Mouse (Mus musculus): ENCODE measurements around the gene Gm43518. TPM values are rescaled to one million over a fixed set of nuclear protein-coding genes. Genes with fewer than 3 reads are reported as not detected.

The Gm43518 gene
- polyA plus RNA-seq, 2 experiments from 2014 or later, result 3.1 to 3.7 TPM

DNA sequence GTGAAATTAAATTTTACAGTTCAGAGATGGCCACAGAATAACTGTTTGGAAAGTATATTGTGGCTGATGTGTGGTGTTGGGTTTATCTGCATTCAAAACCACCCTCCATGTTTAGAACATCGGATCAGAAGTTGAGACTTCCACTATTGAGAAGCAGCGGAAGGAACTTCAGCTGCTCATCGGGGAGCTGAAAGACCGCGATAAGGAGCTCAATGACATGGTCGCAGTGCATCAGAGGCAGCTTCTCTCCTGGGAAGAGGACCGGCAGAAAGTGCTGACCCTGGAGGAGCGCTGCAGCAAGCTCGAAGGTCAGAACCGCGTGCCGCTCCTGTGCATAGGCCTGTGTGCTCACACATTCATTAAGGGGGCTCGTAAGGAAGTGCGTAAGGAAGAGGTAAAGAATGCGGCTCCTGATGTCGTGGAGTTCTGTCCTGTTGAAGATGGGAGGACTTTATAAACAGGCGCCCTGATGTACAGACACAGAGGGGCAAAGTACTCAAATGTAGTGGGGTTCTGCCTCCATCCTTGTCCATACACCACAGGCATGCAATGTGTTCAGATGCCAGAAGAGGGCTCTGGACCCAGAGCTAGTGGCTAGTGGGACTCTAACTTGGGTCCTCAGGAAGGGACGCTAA lies 6.9 kb downstream of the Gm43518 start:
- ATAC-seq, result no peak

DNA sequence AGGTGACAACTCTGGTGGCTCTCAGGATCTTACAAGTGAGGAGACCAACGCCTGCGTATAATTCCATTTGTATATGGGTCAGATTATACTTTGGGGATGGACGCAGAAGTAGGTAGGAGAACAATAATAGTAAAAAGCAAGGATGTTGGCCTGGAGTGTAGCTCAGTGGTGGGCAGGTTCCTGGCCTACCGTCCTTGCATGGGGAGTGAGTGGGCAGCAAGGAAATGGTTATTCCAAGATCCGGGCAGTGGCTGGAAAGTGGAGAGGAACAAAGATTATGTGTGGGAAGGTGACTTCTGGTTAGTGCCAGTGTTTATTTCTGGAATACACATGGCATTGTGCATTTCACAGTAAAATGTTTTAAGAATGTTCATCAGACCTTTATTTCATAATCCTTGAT lies 8.7 kb downstream of the Gm43518 start:
- no peak for ATAC-seq

DNA sequence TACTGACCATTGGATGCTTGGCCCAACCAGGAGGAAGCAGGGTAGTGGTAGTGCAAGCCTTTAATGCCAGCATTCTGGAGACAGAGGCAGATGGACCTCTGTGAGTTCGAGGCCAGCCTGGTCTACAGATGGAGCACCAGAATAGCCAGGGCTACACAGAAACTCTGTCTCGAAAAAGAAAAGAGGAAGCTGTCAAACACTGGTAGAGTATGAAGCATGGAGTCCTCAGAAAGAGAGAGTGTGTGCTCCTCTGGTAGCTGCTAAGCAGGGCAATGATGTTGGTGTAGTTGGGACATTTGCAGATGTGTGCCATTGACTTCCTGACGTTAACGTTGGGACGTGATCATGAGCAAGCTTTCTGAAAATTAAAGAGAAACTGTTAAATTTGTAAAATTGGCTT lies 11.3 kb downstream of the Gm43518 start:
- no peak for ATAC-seq

DNA sequence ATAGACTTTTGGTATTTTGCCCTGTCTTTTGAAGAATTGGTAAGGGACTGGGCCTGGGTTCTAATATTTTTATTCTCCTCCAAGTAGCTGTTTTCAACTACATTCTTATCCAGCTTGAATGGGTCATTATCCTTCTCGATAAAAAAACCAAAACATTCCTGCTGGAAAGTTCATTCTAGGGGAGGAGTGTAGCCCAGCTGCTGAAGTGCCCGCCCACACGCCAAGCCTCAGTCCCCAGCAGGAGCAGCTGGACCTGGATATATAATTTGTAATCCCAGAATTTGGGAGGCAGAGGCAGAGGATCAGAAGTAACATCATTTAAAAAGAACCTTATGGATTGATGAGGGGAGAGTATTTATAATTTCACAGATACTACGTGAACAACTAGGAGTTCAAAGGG lies 19.3 kb downstream of the Gm43518 start:
- ATAC-seq, result no peak

DNA sequence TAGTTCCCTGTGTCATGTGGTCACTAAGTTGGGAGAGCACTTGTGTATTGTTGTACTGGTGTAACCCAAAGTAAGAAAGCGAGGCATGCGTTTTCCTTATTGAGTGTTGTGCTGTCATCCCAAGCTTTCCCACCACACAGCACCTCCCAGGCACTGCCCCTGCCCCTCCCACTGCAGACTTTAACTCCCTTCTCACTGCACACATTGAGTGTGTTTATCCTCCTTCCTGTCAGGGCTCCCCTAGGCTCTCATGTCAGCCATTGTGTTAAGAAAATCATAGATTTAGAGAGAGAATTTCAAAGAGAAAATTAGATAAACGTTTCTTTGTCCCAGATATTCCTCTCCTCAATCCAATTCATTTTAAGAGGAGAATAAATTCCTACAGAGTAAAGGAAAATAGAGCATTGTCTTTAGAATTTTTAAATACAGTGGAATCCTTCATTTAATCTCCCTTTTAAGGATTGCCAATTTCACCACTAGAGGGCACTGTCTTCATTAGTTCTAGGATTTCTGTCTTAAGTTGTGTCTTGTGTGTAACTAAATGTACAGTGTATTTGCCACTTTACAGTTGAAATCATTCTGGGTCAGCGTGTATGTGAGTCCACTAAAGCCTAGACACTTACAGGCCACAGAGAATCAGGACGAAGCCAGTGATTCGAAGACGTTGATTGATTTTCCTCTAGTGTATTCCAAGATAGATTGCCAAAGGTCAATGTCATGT lies 20.0 kb downstream of the Gm43518 start:
- ATAC-seq, result no peak

DNA sequence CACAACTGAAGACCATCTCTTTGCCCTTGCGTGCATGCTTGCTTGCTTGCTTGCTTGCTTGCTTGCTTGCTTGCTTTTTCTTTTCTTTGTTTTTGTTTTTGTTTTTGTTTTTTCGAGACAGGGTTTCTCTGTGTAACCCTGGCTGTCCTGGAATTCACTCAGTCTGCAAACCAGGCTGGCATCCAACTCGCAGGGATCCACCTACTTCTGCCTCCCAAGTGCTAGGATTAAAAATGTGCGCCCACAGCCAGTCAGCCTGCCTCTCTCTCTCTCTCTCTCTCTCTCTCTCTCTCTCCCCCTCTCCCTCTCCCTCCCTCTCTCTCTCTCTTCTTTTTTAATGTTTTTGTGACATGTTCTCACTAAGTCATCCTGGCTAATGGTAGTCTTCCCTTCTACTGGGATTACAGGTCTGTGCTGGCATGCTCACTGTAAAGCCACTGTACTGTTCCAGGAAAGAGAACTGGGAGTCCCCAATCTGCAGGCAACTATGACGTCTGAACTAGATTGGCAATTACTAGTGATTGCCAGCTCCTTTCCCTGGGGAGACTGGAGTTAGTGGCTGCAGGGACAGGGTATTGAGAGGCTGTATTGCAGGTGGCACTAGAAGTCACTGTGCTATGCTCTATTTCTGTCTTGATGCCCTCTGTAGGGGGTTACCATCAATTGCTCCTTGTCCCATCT lies 25.3 kb downstream of the Gm43518 start:
- ATAC-seq, result no peak

DNA sequence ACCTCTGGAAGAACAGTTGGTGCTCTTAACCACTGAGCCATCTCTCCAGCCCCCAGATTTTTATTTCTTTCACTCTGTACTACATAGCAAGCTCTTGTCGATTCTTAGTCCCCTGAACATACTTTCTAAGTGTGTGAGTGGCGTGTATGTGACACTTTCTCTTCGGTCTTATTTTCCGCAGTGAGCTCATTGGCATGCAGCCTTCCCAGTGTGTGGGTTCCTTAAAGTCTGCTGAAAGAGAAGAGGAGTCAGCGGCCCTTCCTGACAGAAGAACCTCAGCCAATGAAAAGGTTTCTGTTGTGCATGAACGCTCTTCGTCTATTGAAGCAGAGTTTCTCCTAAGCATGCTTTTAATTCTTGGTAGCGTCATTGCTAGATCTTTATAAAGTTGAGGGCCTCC lies 30.0 kb downstream of the Gm43518 start:
- ATAC-seq, result no peak

DNA sequence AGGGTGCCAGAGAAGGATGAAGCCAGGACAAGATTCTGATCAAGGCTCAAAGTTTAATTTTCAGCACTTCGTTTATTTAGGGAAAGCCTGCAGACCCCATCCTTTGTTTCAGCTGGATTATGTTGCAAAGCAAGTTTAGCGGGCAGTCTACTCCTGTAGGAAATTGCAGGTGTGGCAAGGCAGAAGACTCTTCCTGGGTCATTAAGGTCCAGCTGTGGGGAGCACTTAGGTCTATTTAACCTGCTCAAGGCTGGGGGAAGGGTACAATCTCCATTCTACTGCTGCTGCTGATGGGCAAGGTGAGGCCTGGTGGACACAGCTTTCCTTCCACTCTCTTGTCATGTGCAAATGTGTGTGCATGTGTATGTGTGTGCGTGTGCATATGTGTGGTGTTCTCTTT lies 31.8 kb downstream of the Gm43518 start:
- no peak for ATAC-seq

DNA sequence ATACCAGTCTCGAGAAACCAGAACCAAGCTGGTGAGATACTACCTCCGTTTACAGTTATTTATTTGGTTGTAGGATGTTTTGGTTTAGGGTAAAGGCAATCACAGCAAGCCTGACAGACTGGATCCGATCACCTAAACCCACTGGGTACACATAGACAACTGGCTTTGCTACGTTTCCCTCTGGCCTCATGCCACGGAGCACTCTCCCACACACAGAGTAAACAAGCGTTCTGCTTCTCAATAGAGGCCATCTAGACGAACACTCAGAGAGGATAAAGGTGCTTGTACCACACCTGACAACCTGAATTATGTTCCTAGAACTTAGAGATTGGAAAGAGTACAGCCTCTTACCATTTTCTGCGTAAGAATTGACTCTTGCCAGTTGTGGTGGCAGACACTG lies 32.9 kb downstream of the Gm43518 start:
- ATAC-seq, result no peak

DNA sequence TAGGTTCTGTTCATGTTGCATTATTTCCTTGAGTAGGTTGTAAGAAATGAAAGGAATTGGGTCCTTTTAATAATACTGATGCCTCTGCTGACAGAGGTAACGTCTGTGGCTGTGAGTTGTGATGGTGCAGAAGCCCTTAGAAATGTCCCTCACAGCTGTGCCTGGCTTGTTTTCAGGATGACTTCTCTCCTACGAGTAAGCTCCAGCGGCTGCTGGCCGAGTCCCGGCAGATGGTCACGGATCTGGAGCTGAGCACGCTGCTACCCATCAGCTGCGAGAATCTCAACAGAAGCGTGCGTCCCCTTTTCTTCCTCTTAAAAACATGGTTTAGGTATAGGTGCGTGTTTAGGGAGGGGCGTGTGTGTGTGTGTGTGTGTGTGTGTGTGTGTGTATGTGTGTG lies 33.8 kb downstream of the Gm43518 start:
- ATAC-seq, result no peak

DNA sequence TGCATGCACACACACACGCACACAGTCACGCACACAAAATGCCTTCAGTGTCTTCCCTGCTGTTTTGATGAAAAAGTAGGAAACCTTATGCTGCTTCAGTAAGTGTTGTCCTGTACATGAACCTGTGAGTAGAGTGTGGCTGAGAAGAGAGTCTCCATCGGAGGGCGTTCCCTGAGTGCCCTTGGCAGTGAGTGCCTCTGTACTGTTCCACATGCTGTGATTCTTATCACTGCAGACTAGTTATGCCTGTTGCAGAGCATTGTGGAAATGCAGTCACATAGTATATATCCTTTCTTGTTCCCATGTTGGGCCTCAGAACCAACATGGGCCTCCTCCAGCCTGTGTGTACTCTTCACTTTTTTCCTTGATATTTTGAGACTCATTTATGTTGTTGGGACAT lies 37.0 kb downstream of the Gm43518 start:
- no peak for ATAC-seq

DNA sequence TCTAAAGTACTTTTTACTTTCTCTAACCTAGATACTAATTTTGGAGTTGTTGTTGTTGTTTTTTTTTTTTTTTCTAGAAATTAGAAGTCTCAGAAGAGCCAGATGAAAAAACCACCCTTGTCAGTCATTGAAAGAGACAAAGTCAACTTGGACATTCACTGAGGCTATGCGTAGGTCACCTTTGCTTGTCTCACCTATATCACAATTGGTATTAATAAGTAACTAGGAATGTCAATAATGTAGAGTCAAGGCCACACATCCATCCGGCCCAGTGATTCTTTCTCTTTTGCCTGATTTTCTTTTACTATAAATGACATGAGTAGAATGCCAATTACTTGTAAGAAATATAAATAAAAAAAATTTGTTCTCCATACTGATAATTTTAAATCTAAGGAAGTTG lies 39.5 kb downstream of the Gm43518 start:
- no peak for ATAC-seq

DNA sequence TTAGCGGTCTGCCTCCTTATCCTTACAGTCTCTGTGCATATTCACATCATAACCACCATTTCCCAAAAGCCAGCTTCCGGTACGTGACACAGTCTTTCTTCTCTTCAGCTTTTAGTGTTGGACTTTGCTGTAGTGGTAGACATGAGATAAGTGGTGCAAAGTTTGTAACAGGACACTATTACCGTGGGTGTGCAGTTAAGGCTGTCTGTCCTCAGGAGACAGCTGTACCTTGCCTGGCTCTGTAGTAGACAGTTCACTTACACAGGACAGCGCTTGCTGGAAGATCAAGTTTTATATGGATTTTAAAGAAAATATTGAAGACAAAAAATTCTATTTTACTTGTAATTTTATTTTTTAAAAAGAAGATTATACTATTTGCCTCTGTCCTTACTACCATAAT lies 41.2 kb downstream of the Gm43518 start:
- ATAC-seq, result no peak

DNA sequence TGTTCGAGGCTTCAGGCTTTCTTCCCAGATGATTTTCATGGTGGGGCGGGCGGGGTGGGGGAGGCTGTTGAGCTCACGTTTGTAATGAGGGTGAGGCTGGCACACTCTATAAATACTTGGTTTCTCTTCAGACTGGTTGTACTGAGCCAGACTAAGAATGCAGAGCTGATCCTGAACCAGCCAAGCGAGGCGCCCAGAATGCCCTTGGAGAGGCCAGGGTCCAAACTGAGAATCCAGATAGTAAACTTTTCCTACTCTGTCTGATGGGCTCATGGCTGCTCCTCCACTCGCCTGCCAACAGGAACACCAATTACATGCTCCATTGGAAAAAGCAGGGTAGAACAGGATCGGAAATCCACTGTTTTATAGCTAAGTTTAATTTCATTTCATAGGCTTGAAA lies 42.0 kb downstream of the Gm43518 start:
- no peak for ATAC-seq

DNA sequence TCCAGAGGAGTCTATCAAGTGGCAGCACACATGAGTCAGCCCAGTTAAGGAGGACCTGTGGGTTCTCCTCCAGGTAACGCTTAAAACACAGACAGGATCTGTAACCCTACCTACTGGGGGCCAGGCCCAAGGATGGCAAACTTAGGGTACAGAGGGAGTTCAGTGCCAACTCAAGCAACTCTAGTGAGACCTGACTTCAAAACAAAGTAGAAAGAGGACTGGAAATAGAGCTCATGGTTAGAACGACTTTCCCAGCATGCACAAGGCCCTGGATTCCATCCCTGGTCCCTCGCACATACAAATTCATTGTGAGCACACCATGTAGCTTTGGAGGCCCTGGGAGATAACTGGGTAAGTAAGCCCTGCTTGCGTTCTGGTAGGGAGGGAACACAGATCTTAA lies 43.4 kb downstream of the Gm43518 start:
- ATAC-seq, result no peak

DNA sequence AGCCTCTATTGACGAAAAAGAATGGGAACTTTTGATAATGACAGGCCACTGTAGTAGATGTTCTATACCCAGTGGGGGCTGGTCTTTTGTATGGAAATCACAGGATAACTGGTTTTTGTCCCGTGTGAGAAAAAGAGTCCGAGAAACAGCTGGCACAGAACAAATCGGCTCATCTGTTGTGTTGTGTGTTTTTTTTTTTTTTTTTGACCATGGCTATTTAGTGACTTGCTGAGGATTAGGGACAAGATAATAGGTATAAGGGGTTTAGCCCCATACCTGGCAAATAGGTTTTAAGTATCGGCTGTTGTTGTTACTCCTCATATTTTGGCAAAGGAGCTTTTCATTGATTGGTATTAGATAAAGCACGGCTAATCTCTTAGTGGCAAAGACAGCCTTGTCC lies 45.2 kb downstream of the Gm43518 start:
- ATAC-seq, result no peak

DNA sequence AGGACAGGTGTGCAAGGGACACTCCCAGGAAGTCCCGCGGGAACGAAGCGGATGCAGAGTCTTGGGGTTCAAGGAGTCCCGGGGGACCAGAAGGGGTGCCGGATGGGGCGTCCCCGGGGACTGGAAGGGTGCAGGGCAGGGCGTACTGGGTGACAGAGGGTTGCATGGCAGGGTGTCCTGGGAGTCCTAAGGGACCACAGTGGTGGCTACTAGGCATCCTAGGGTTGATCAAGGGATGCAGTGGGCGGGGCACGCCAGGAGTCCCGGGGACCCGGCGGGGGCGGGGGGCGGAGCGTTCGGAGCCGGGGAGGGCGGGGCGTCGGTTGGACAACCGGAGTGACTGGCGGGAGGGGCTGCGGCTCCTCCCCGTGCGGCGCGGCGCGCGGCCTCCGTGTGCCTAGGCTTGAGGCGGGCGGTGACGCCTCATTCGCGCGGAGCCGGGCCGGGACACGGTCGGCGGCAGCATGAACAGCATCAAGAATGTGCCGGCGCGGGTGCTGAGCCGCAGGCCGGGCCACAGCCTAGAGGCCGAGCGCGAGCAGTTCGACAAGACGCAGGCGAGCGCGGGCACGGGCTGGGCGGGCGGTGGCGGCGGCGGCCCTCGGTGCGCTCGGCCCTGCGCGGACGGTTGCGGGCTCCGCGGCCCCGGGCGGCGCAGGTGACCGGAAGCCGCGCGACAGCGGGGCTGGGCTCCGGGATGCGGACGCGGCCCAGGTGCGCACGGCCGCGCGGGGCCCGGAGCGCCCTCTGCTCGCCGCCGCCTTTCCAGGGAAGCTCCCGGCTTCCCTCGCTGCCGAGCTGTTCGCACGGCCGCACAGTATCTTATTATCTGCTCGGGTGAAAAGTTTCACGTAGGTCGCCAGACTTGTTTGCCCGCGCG lies 46.3 kb downstream of the Gm43518 start, which contains the start of gene Hip1r:
TSS of gene Hip1r (plus strand) at position 330 of the 880 bp plus-strand sequence.
- peak; percentile 47 for ATAC-seq

DNA sequence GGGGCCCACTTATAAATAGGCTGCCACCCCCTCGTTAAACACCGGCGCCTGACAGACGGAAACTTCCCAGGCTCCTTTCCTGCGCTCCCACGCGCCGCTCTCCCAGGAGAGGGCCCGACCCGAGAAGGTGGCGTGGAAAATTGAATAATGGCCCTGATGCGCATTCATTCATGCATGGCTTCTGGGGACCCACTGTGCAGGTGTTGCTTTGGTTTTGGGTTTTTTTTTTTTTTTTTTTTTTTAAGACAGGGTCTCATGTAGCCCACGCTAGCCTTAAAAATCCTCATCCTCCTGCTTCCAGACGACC lies 46.9 kb downstream of the Gm43518 start:
- ATAC-seq, result no peak

DNA sequence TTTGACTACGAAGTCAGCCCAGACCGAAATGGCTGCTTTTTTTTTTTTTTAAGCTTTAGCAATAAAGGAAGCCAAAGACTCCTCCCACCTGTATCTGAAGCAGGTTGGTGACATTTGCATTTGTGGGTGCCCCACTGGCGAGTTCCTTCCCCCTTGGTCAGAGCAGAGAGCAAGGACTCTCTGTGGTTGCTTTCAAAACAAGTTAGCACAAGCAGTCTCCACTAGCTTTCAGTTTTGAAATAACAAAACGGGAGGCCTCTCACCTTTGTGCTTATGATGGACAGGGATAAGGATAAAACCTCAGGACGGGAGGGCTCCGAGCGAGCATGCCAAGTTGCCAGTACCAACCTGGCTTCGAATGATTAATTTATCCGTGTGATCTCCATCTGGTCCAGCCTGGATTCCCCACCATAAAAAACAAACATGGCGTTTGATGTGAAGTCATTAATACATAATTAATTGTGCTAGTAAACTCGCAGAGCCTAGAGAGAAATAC lies 47.4 kb downstream of the Gm43518 start:
- ATAC-seq, result peak; percentile 64

DNA sequence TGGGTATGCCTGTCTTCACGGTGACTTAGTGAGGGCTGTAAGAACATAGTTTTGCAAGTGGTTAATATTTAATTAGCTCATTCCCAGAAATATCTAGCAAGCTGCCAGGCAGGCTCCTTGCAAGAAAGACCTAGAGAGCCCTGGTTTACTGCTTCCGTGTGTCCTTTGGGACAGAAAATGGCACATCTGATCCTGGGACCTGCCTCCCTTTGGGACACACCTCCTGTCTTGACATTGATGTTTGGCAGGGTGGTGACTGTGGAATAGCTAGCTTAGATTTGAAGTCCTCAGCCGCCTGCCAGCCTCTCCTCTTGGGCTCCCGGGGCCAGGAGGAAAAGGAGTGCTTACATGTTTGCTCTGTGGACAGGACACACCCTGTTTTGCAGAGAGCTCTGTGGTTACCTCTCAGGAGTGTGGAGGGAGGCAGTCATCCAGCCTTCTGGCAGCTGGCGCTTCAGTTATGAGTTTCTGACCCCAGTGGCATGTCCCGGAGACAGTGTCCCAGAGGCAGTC lies 48.5 kb downstream of the Gm43518 start:
- ATAC-seq, result no peak

DNA sequence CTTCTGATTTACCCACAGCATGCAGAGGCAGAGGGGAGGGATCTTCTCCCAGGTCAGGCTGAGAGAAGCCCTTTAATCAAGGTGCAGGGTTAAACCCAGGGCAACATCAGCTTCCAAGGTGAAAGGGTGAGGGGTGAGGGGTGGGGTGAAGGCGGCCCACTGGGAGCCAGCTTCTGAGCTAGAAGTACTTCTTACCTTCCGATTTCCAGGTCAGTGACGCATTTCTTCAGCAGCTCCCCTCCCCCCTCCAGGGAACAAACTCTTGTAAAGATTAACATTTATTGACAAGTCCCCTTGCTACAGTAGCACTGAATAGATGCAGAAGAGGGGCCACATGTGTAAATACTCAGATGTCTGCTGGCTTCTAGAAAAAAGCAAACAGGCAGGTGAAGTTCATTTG lies 50.0 kb downstream of the Gm43518 start:
- no peak for ATAC-seq

DNA sequence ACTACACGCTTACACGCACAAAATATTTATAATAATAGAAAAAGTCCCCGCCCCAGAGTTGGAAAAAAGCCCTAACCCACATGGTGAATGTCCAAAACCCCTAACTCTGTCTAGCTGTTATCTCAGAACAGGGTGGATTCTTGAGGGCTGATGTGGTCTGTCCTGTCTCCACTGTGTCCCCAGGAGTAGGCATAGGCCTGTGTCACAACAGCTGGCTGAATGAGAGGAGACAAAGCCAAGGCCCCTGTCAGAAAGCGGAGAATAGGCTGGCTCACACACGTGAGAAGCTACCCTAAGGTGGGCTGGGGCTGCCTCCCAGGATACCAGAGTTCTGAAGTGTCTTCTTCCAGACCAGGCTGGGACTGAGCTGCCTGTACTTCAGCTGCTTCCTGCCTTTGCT lies 50.9 kb downstream of the Gm43518 start:
- no peak for ATAC-seq
